Mouse (Mus musculus) B cell, adult 2 months (primary cell): ENCODE data around the gene Eogt.

ENCODE experiments used
- DNase-seq, 2 experiments: peaks; one replicate each; pipeline ENCODE4 v3.0.0; 2022

The Eogt gene

GRCm38 (mm10) chr6:97104264-97104852 lies 44.6 kb downstream of the Eogt start:
- DNase-seq, result no peak

GRCm38 (mm10) chr6:97101958-97102702 lies 46.9 kb downstream of the Eogt start:
- DNase-seq, result no peak

GRCm38 (mm10) chr6:97101190-97101957 lies 47.6 kb downstream of the Eogt start:
- DNase-seq, result no peak

- DNase-seq, result no peak
These were observed 66.6 kb downstream of the Eogt start for GRCm38 (mm10) chr6:97082336-97082735.

GRCm38 (mm10) chr6:97080016-97080415 lies 69.0 kb downstream of the Eogt start:
- no peak for DNase-seq

GRCm38 (mm10) chr6:97060074-97060681 lies 88.8 kb downstream of the Eogt start, which contains the start of gene Fam19a4:
TSS of gene Fam19a4 (minus strand) at chr6:97060413.
- no peak for DNase-seq
